Mouse (Mus musculus) hematopoietic stem cell, adult 5-6 weeks (primary cell): ENCODE results near the gene Fxyd5. TPM values are rescaled to one million over a fixed set of nuclear protein-coding genes. Genes with fewer than 3 reads are reported as not detected.

Experiments
- ATAC-seq, 2 experiments: fragments of 125-278 bp in 1 of 2; replicated peaks in 1 of 2; 2 replicates each; pipeline ENCODE4 v1.8.0; 2016 to 2017; ENCODE audit warnings: inconsistent platforms in 2 of 2, mild to moderate bottlenecking in 2 of 2, moderate number of reproducible peaks in 2 of 2, low read depth in 1 of 2, moderate TSS enrichment in 1 of 2; ENCODE audit not compliant: low FRiP score in 2 of 2, poor library complexity in 2 of 2, severe bottlenecking in 2 of 2, insufficient read depth in 1 of 2, low TSS enrichment in 1 of 2
- total RNA-seq: library from RNA; stranded (forward); fragments of 172-1452, 232-1000 nt; gene quantifications from 2 replicates; pipeline ENCODE4 v1.2.3, GENCODE M21; 2017

The Fxyd5 gene
- total RNA-seq = 383 and 391 TPM in 2 replicates

DNA sequence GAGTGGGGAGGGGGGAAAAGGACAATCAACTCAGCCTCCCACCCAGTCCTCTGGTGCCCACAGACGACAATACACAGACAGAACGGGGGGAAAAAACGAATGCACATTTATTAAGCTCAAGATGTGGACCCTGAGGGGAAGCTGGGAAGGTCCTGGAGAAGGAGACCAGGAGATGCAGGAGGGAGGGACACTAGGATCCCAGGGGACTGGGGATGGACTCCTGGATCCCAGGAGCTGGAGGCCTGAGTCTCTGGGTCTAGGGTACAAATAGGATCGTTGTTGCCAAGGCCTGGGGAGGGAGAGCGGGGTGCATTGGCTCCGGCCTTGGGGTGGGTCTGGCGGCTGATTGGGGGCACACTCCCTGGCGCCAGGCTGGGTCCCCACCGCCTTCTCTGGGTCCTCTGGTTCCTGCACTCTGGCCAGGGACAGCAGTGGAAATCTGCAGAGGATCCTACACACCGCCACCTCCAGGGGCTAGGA, at the start of gene Fxyd5:
TSS of gene Fxyd5 (minus strand) at position 51 of the 480 bp plus-strand sequence.
- ATAC-seq = no peak

DNA sequence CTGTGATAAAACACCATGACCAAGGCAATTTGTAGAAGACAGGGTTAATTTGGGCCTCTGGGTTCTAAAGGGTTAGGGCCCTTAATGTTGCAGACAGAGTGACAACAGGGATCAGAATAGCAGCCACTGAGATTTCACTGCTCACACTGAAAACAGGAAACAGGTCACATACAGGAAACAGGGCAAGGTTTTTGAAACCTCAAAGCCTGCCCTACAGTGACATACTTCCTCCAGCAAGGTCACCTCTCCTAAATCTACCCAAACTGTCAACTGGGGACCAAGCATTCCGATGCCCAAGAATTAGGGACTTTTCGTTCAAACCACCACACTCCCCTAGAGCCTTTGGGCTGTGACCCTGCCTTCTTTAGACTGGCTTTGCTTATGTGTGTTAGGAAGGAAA, 47.4 kb upstream of the Fxyd5 start:
- ATAC-seq = peak; percentile 91 to 95

GRCm38 (mm10) chr7:31088206-31088605, 45.9 kb upstream of the Fxyd5 start:
- no peak for ATAC-seq

- ATAC-seq = no peak
These were observed 45.0 kb upstream of the Fxyd5 start for GRCm38 (mm10) chr7:31087262-31087661.

DNA sequence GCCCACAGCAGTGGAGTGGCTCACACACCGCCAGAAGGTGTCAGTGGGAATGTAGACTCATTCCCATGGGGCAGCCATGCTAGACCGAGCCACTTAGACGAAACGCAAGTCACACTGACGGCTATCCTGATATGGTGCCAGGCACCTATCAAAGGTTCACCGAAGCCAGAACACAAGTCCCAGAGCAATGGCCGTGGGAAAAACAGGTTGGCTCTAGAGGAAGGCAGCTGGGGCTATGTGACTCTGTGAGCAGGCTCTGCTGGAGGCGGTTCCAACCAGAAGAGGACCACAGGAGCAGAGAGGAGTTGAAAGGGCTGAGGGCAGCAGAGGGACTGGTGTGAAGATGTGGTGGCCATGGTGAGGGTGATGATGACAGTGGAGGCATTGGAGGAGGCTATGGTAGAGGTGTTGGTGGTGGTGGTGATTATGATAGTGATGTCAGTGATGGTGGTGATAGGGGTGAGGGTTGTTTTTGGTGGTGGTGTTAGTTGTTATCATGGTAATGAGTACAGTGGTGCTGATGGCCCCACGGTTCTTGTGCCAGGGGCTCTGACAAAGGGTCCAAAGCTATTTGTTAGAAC, 44.0 kb upstream of the Fxyd5 start:
- ATAC-seq = no peak

GRCm38 (mm10) chr7:31085171-31085570, 42.9 kb upstream of the Fxyd5 start:
- ATAC-seq = no peak

DNA sequence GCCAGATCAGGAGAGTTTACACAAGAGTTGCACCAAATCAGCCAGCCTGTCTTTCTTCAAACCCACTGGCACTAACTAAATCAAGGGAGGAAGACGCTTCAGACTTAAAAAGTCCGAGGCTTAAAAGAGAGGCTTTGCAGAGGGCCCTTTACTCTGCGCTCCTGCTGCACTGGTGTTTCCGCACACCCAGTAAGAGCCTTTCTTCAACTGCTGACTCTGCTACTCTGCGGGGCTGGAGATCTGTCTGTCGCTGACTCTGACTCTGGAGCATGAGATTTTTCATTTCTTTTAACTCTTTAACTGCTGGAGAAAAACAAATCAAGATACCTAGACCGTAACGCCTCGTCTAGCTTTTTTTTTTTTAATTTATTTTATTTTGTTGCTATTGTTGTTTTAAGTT, 41.9 kb upstream of the Fxyd5 start:
- no peak for ATAC-seq

DNA sequence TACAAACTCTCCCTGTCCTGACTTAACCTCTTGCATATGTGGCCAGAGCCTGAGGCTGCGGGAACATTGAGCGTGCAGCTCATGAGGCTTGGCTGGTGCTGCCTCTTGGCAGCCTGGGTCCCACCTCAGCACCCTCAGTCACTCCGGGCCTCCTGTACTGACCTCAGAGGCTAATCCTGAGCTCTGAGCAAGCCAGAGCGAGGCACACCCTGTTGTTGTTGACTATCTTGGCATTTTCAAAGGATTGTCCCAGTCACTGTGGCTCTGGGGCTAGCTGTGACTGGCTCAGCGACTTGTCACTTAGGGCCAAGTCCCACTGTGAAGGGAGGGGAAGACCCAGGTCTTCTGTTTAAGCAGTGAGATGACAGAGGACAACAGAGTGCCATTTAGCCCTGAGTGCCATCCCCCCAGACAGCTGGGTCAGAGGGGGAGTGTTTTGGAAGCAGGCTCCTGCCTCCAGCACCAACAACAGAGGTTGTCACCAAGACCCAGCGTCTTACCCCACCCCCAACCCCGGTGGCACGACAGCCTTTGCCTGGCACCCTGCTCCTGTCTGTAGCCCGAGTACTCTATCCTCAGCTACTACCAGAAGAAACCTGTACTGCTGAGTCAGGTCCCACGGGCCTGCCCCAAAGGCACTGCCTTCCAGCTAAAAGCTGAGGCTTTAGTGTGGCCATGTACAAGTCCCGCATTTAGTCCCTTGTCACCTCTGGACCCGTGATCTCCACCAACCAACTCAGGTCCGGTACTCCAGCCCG, 40.7 kb upstream of the Fxyd5 start:
- no peak for ATAC-seq

- ATAC-seq = no peak
These were observed 39.8 kb upstream of the Fxyd5 start for GRCm38 (mm10) chr7:31082106-31082505.

- no peak for ATAC-seq
These were observed 38.8 kb upstream of the Fxyd5 start for GRCm38 (mm10) chr7:31081106-31081505.

DNA sequence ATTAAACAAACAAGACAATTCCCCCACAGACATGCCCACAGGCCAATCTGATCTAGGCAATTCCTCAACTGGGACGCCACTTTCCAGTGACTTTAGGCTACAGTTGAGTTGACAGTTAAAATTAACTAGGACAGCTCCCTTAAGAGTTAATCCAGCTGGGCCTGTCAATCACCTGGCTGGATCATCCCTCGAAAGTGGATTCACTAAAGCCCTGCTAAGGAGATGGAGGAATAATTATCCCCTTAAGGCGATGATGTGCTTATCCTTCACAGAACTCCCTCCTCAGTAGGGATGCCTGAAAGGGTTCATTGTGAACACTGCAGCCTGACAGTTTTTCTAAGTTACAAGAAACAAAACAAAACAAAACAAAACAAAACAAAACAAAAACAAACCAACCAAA, 38.3 kb upstream of the Fxyd5 start:
- no peak for ATAC-seq

- no peak for ATAC-seq
These were observed 37.4 kb upstream of the Fxyd5 start for GRCm38 (mm10) chr7:31079670-31080069.

DNA sequence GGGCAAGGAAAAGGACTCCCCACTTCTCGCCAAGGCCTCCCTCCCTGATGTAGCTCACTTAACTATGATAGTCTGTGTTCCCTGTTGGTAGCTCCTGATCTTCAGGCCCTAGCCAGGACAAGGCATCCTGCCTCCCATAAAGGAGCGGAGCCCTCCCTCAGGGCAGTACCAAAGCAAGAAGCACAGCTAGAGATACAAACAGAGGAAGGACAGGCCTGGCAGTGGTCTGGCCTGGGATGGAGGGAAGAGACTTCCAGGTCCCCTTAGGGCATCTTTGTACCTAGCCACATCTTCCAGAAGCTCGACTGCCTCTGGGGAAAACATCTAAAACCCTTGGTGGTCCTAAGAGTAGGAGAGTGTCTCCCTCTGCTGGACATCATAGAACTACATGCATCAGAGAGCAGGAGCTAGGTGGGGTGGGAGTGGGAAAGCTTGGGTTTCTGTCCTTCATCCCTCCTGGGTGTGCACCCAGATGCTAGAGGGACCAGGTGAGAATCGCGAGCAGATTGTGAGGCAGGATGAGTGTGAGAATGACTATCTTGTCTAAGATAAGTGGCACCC, 35.7 kb upstream of the Fxyd5 start:
- peak; percentile 71 to 73; a peak in 3 of 4 replicates for ATAC-seq

GRCm38 (mm10) chr7:31077470-31077869, 35.2 kb upstream of the Fxyd5 start:
- no peak for ATAC-seq

- ATAC-seq = no peak
These were observed 34.2 kb upstream of the Fxyd5 start, which contains the start of gene Fxyd3 for GRCm38 (mm10) chr7:31076492-31076891. TSS of gene Fxyd3 (minus strand) at chr7:31076704.

DNA sequence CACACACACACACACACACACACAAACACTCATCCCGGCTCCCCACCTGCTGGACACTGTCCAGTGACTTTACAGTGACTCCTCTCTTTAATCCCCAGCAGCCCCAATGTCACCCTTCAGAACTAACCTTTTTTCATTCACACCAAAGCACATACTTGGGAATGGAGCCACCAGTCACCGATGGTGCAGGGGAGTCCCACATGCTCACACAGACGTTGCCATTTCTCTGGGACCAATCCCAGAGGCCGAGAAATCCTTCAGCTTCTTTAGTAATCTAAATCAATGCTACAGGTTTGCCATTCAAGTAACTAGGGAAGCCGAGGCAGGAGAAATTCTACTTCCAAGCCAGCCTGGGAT, 32.4 kb upstream of the Fxyd5 start:
- ATAC-seq = no peak

DNA sequence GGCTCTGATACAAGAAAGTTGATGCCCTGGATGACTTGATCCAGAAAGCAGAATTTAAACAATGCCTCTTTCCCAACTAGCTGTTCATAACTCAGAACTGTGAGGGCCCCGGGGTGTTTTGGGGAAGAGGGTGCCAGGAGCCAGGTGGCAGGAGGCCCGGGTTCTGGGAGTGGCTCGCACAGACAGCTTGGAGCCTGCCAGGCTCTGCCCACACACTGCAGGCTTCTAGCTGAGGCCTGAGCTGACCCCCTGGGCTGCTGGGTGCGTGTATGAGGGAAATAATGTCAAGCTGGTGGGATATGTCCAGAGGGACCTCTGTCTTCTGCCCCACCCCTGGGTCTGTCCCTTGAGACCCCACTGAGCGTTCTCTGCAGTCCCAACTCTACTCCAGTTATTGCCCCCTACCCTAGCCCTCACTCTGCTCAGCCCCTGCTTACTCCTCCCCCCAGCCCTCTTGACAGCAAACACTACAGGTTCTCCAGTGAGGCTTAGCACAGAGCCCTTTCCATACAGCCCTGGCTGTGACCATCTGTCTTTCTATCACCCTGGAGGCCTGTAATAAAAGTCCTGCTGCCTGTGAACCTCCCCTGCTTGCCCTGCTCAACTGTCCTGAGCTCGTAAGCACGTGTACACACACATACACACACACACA, 31.9 kb upstream of the Fxyd5 start:
- ATAC-seq = no peak

DNA sequence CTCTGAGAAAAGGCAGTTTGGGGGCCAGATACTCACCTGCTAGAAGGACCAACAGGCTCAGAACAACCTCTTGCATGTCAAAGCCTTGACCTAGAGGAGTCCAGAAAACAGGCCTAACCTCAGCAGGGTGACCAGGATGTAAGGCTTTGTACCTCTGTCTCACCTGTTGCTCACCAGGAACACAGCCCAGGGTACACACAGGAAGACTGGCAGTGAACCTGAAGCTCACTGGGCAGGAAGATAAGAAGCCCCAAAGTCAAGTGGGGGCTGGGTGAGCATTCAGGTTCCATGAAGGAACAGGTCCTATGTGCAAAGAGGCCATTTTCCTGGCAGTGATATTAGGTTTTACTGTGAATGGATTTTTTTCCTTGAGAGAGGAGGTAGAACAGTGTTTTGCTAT, 31.3 kb upstream of the Fxyd5 start:
- ATAC-seq = no peak
